ENCODE assay signal across 8 mouse cellular contexts in the genomic region with DNA sequence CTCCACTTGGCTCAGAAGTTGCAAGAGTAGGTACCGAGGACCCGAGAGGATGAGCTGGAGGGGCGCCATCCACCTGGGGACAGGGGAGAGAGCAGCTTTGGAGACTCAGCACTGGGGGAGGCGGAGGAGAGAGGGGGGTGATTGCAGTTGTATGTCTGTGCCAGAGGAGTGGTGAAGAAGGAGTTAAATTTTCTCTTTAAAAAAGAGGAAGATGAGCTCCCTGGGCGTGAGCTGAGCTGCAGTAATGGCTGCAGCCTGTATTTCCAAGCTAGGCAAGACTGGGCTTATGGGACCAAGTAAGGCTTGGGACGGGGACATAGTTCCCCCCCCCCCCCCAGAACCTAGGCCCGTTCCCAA. TPM values are rescaled to one million over a fixed set of nuclear protein-coding genes. Genes with fewer than 3 reads are reported as not detected.
A peak's percentile ranks its signal among the peaks of the same experiment; 100 is the strongest.
DNase-seq lines count a peak whose midpoint lies in the region; ATAC-seq lines count a peak whose summit lies in the region.

No protein-coding gene starts in this region.

- H3K27ac ChIP-seq in forebrain, embryonic 14.5 days (ENCODE audit: low read depth, low read length): peak overlapping the region; percentile 90
- H3K27ac ChIP-seq in liver, embryonic 16.5 days (ENCODE audit: low read length): peak overlapping the region; percentile 75

- no peaks in the 10 kb centered on the region for H3K9me3 ChIP-seq in forebrain, embryonic 14.5 days (replicated peaks; ENCODE audit: control insufficient read depth, low read length)
- H3K9me3 ChIP-seq in liver, embryonic 16.5 days (replicated peaks; ENCODE audit: control insufficient read depth, low read length): no peaks in the 10 kb centered on the region

- H3K36me3 ChIP-seq in forebrain, embryonic 14.5 days (ENCODE audit: control insufficient read depth, insufficient read depth, low read length): peaks cover 13% of the 10 kb centered on the region
- no peaks in the 10 kb centered on the region; the same call in 1 of the 2 replicates for H3K36me3 ChIP-seq in liver, embryonic 16.5 days (ENCODE audit: control insufficient read depth, insufficient read depth)

- DNase-seq in frontal cortex, postnatal 10 days (ENCODE audit: low spot score in 2 of 2): no peak
- peak; percentile 86 for DNase-seq in 416B (ENCODE audit: low read depth)
- no peak for DNase-seq in forebrain, embryonic 14.5 days (ENCODE audit: low spot score)
- DNase-seq in urinary bladder, postnatal 25 days (ENCODE audit: low spot score): no peak
- DNase-seq in right cerebral cortex, adult 18-20 months: no peak
- no peak for DNase-seq in urinary bladder, postnatal 36 days (ENCODE audit: low spot score in 2 of 2)

- no peaks in the 10 kb centered on the region for H3K27me3 ChIP-seq in forebrain, embryonic 14.5 days (replicated peaks; ENCODE audit: control insufficient read depth, insufficient read depth, low read length)
- H3K27me3 ChIP-seq in liver, embryonic 16.5 days (ENCODE audit: control insufficient read depth, insufficient read depth, low read depth, low read length): no peaks in the 10 kb centered on the region

- peak overlapping the region; percentile 73 for H3K4me2 ChIP-seq in forebrain, embryonic 14.5 days (ENCODE audit: low read length)
- H3K4me2 ChIP-seq in liver, embryonic 16.5 days (ENCODE audit: low read depth, low read length): peak overlapping the region; percentile 100

- ATAC-seq in frontal cortex, adult (ENCODE audit: low TSS enrichment): peak; percentile 11; the same call in 1 of the 2 replicates
- peak; percentile 8 for ATAC-seq in forebrain, embryonic 14.5 days
- ATAC-seq in liver, embryonic 16.5 days (ENCODE audit: low read depth): peak; percentile 5; the same call in 1 of the 2 replicates

- H3K4me1 ChIP-seq in forebrain, embryonic 14.5 days (ENCODE audit: control insufficient read depth, insufficient read depth, low read length): peaks cover 15% of the 10 kb centered on the region
- H3K4me1 ChIP-seq in liver, embryonic 16.5 days (ENCODE audit: control insufficient read depth, low read depth, low read length): peaks cover 15% of the 10 kb centered on the region

- WGBS in forebrain, embryonic 14.5 days: 0% methylated on average over 7 of the region's 7 CpGs
- 6% methylated on average over 7 of the region's 7 CpGs for WGBS in liver, embryonic 16.5 days (ENCODE audit: insufficient replicate concordance)

- H3K4me3 ChIP-seq in forebrain, embryonic 14.5 days (ENCODE audit: low read depth, low read length): peak overlapping the region; percentile 98
- peak overlapping the region; percentile 80 for H3K4me3 ChIP-seq in liver, embryonic 16.5 days (ENCODE audit: low read depth, low read length)

- H3K9ac ChIP-seq in forebrain, embryonic 14.5 days (ENCODE audit: low read length): peak overlapping the region; percentile 98
- H3K9ac ChIP-seq in liver, embryonic 16.5 days (ENCODE audit: low read depth, low read length): peak overlapping the region; percentile 86

RNA-seq across cellular contexts. Expression of gene Arl8a, which starts 1.1 kb away (rescaled TPM):
- polyA plus RNA-seq in forebrain, embryonic 14.5 days (2014; fragmentation: Nextera tagmentation; extraction: Ambion mirVana): 213 and 251 TPM in 2 replicates
- 7.8 and 9.9 TPM in 2 replicates for polyA plus RNA-seq in liver, embryonic 16.5 days (2015; fragmentation: Nextera tagmentation; extraction: Ambion mirVana)

RNA-seq across cellular contexts. Expression of gene Ptpn7, which starts 15.2 kb away (rescaled TPM):
- polyA plus RNA-seq in forebrain, embryonic 14.5 days (2014; fragmentation: Nextera tagmentation; extraction: Ambion mirVana): 0.32 and 0.57 TPM in 2 replicates
- polyA plus RNA-seq in liver, embryonic 16.5 days (2015; fragmentation: Nextera tagmentation; extraction: Ambion mirVana): 9.0 and 9.6 TPM in 2 replicates

RNA-seq across cellular contexts. Expression of gene Gpr37l1, which starts 19.8 kb away (rescaled TPM):
- polyA plus RNA-seq in forebrain, embryonic 14.5 days (2014; fragmentation: Nextera tagmentation; extraction: Ambion mirVana): 0.24 and 0.33 TPM in 2 replicates
- polyA plus RNA-seq in liver, embryonic 16.5 days (2015; fragmentation: Nextera tagmentation; extraction: Ambion mirVana): not detected in 2 replicates

RNA-seq across cellular contexts. Expression of gene Lgr6, which starts 42.6 kb away (rescaled TPM):
- 0.48 TPM in 2 replicates for polyA plus RNA-seq in forebrain, embryonic 14.5 days (2014; fragmentation: Nextera tagmentation; extraction: Ambion mirVana)
- 0.07 and 0.08 TPM in 2 replicates for polyA plus RNA-seq in liver, embryonic 16.5 days (2015; fragmentation: Nextera tagmentation; extraction: Ambion mirVana)

Comparison
In these comparisons a context has a peak if more than half of its experiments do, and no peak if none do; other contexts are left out.
1. RNA of gene Arl8a, which starts 1.1 kb away (polyA plus RNA-seq): 213 to 251 TPM in forebrain, embryonic 14.5 days; 7.8 to 9.9 TPM in liver, embryonic 16.5 days; every median in the first group is over 10 times any median in the second.
2. Peak in every context shown above with its lines, with median percentiles within 50 percentile points of each other: ATAC-seq.